Mouse (Mus musculus) CD4-positive, CD25-positive, alpha-beta regulatory T cell, adult 4 months (primary cell): Measurements from ENCODE around the gene Tdrd12. TPM values are rescaled to one million over a fixed set of nuclear protein-coding genes. Genes with fewer than 3 reads are reported as not detected.
A peak's percentile ranks its signal among the peaks of the same experiment; 100 is the strongest.
"Not testable (repeated sequence)": the region's sequence is repeated elsewhere in the genome, so short reads cannot be mapped to it uniquely, and the experiment has no call there.

Experiments
- ATAC-seq: one replicate; pipeline ENCODE4 v1.8.0; 2017
- polyA plus RNA-seq, 2 experiments: library from polyadenylated mRNA; unstranded; fragments of 100-300 nt; shearing (Covaris generic); gene quantifications; one replicate each; pipeline ENCODE4 v1.2.1; 2017

The Tdrd12 gene
- polyA plus RNA-seq, 2 experiments from 2014 or later: not detected

DNA sequence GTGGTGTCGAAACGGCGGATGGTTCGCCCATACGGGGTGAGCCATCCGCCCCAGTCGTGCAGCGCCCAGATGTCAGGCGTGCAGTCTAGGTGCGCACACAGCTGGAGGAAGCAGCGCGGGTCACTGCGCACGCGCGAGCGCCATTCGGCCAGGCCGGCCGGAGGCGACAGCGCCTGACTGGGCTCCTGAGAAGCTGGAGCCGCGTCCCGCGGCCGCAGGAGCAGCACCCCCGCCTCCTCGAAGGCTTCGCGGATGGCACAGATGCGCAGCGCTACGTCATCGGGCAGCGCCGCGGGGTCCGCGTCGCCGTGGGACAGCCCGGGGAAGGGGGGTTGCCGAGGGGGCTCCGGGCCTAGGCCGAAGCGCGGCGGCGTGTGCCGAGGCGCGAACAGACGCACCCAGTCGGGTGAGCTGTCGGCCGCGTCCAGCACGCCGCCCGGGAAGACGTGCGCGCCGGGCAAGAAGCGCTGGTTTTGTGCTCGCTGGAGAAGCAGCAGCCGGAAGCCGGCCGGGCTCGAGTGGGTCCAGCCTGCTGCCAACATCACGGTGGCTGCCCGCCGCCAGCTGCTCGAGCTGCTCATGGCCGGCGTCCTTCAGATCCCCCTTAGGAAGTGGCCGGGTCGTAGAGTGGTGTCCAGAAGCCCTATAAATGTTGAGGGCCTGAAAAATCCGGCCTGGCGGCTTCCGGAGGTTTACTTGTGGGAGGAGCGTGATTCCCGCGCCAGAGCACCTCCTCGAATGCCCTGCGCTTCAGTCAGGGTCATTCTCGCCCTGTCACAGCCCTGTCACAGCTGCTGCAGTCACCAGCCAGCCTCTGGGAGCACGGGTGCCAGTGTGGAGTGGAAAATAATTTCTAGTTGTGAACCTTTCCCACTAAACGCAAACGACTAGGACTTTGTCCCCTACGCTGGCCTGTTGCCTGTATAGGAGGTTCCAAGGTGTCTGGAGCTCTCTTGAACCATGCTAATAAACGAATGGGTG, 18.0 kb upstream of the Tdrd12 start:
- ATAC-seq: peak; percentile 82

DNA sequence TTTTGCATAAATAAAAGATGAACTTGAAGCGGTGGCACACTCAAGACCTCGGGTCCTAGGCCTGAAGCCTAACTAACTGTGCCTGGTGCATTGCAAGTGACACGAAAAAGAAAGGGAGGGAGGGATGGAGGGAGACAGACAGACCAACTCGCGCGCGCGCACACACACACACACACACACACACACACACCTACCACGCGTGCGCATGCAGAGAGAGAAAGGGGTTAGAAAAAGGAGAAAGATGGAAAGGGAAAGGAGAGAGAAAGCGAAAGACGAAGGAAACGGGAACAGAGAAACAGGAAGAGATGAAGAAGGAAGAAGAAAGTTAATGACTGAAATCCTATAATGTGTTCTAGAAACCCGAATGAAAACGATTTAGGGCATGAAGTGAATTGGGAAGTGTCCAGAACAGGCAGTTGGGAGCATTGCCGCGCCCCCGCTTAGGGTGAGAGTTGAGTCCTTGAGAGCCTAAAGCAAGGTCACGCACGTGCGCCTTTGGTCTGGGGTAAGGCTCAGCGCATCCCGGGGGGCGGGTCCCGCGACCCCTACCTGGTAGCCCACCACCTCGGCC, 17.1 kb upstream of the Tdrd12 start:
- peak; percentile 37 for ATAC-seq

DNA sequence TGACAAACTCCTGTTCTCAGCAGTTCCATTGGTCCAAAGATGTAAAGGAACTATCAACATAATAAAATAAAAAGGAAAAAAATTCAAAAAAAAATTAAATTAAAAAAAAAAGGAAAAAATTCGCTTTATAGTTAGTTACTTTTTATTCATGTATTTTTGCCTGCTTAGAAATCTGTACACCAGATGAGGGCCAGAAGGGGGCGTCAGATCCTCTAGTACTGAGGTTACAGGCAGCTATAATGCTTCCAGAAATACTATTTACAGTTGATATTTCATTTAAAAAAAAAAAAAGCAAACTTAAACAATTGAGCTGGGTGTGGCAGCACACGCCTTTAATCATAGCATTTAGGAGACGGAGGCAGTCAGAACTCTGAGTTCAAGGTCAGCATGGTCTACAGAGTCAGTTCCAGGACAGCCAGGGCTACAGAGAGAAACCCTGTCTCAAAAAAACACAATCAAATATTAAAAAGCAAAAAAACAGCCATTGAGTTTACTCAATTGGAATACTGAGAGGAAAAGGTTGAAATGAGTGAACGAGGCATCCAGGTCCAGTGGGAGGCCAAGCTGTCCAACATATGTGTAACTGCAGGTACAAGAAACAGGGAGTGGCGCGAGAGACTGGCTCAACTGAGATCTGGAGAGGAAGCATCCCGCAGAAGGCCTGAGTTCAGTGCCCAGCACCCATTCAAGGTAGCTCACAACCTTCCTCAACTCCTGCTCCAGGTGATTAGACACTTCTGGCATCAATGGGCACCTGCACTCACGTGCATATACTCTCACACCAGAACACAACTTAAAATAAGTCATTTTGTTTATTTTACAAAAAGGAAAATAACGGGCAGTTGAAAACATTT, 16.4 kb upstream of the Tdrd12 start:
- ATAC-seq: no peak

DNA sequence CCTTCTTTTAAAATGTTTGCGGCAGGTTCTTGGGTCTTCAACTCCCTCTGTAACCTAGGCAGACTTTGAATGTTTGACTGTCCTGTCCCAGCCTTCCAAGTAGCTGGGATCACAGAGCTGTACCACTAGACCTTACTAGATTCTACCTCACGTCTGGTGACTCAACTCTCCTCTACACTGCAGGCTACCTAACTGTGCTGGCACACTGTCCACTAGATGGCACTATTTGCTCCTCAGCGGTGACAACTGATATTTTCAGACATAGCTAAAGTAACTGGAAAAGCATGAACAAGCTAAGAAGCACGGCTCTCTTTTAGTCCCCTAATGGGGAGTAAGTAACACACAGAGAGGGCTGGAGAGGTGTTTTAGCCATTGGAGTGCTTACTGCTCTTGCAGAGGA, 8.3 kb upstream of the Tdrd12 start:
- ATAC-seq: peak; percentile 89

DNA sequence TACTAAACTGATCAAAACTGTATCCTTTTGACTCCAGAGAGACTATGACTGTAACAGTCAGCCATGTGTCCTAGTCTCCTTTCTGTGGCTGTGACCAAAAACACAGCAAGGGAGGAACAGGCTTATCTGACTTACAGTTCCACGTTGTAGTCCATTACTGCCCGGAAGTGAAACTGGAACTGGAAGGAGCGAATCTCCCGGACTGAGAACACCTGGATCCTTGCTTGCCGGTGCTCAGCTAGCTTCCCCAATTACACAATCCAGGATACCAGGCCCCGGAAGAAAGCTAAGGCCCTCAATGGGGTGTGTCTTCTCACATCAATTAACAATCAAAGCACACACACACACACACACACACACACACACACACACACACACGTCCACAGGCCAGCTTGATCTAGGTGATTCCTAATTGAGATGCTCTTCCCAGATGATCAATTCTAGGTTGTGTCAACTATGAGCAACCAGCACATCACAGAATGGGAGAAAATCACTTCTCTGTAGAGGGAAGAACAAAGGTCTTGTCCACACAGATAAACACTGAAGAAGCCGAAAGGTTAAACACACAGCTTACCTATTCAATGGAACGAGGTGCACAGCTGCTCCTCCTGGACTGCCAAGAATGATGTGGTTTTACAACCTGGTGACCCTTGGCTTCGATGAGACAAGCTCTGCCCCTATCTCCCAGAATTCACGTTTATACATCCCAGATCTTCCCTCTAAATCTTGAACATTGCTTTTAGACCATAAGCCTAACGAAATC, 1.6 kb downstream of the Tdrd12 start:
- ATAC-seq: no peak

DNA sequence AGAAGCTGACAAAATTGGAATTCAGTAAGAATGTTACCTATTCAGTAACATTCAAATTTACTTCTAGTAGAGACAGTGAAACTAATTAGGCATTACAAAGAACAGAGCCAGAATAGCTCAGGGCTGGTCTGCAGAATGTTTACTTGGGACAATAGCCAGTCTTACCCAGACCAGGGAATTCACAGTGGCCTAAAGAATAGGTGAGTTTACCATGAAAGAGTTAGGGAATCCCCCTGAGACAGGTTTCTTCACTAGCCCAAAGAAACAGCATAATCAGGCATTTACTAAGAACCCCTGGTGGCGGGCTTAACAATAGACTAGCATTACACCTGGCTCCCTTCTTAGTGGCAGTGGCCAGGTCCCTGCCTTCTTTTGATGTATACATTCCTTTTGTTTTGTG, 7.0 kb downstream of the Tdrd12 start:
- ATAC-seq: not testable (repeated sequence)

- no peak for ATAC-seq
These were observed 7.5 kb downstream of the Tdrd12 start for GRCm38 (mm10) chr7:35530026-35530425.

GRCm38 (mm10) chr7:35526795-35527194, 10.8 kb downstream of the Tdrd12 start:
- no peak for ATAC-seq

GRCm38 (mm10) chr7:35501995-35502394, 35.5 kb downstream of the Tdrd12 start:
- no peak for ATAC-seq

GRCm38 (mm10) chr7:35497516-35497915, 40.0 kb downstream of the Tdrd12 start:
- ATAC-seq: no peak

DNA sequence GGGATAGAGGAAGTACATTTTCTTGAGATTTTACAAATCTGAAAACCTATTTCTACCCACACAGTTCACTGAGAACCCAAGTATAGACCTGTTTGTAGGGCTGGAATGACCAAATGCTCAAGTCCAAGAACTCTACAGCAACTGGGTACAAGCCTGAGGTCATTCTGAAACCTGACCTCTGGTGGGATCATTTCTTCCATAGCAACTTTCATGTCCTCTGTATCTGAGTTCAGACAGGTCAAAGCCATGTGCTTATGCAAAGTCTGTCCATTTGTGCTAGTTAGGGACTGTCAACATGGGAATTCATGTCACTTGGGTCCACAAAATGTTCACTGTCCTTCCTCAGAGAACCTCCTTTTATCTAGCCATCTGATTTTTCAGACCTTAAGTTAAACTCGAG, 46.5 kb downstream of the Tdrd12 start:
- no peak for ATAC-seq

GRCm38 (mm10) chr7:35490186-35490585, 47.4 kb downstream of the Tdrd12 start:
- ATAC-seq: no peak

DNA sequence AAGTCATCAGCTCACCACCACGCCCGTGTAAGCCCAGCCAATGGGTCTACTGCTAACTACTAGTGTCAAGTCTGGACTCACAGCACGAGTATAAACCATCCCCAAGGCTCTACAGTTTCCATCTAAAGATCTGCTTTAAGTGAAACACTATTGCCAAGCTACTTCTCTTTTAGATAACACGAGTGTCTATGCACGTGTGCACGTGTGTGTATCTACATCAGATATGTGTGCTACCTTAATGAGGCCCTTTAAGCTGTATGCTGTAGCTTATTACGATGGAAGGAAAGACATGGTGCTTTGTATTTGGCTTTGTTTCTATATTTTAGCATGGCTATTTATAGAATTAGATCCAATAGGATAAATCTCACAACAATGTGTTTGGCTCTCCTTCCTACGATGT, 51.0 kb downstream of the Tdrd12 start:
- no peak for ATAC-seq

GRCm38 (mm10) chr7:35485126-35485525, 52.4 kb downstream of the Tdrd12 start:
- no peak for ATAC-seq

- no peak for ATAC-seq
These were observed 61.1 kb downstream of the Tdrd12 start for GRCm38 (mm10) chr7:35476457-35476856.

DNA sequence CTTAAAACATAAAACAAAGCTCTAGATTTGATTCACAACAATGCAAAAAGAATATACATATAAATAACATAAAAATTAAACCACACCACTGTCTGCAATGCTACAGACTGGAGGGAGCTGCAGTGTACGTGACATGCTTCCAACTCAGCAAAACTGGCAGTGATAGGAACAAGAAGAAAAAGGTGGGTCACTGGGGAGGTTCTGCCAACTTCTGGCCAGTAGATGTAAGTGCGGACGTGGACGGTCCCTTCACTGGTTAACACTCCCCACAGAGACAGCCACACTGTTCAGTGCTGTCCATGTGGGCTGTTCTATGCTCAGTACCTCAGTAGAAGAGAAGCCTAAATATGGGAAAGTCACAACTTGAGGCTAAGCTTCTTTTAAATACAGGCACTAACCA, 66.8 kb downstream of the Tdrd12 start:
- ATAC-seq: no peak

DNA sequence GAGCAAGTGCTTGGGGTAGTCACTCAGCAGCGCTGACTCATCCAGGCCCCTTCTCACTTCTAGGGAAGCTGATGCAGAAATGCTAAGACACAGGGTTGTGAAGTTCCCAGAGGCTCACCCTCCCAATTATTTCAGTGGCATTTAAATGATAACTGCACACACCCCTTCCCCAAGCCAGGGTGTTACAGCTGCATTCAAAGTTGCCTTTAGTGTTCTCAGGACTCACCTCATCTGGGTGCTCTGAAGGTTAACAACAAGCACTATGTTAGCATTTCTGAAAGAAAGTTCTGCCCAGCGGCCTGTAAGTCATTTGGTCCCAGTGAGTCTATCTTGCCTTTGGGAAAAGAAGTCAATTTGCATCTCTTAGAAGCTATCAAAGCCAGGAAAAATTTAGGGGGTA, 69.7 kb downstream of the Tdrd12 start:
- no peak for ATAC-seq

DNA sequence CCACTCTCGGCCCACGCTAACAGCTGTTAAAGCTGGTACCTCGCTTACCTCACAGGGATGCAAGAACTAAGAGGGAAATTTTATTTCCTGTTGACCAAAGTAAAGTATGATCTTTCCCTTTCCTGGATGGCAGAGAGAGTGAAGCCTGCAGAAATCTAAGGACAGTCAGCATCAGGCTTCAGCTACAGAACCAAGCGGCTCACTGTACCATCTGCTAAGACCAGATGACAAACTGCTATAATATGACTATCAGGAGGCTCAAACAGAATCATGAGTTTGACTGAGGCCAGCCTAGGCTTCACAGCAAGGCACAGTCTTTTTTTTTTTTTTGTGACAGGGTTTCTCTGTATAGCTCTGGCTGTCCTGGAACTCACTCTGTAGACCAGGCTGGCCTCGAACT, 72.5 kb downstream of the Tdrd12 start:
- no peak for ATAC-seq

DNA sequence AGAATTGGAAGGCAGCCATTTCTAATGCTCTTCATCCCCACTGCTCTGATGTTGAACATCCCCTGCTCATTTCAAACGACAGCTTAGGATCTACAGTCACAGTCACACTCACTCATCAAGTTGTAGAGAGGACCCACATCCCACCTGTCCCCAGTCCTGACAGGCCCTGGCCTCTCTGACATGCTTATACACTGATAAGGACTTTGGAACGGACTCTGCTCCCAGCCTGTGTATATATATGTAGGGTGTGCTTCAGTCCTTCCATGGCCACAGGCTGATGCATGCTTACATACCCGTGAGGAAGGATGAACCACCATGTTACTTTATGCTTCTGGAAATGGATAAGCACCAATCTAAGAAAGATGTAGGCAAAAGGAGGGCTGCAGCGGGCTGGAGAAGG, 76.6 kb downstream of the Tdrd12 start:
- no peak for ATAC-seq

DNA sequence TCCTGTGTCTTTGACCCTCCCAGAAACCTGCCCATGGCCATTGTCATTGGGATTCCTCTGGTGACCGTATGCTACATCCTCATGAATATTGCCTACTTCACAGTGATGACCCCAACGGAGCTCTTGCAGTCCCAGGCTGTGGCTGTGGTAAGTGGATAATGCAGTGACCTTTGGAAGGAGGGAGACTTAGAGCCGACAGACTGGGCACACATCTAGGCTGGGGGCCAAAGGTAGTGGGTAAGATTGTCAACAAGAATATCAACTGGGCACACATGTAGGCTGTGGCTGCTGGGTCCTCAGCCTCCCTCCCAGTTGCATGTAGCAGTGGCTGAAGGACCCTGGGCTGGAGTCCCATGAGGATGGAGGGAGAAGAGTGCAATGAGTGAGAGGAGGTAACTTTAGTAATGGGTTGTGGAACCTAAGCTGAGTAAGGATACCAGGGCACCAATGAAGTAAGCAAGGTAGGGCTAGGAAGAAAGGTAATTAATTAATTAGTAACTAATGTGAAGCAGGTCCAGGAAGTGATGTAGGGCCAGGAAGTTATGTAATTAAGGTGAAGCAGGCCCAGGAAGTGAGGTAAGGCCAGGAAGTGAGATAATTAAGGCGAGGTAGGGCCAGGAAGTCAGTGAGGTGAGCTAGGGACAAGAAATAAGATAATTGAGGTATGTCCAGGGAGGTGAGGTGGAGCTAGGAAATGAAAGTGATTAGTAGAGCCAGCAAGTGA, 81.3 kb downstream of the Tdrd12 start:
- no peak for ATAC-seq

DNA sequence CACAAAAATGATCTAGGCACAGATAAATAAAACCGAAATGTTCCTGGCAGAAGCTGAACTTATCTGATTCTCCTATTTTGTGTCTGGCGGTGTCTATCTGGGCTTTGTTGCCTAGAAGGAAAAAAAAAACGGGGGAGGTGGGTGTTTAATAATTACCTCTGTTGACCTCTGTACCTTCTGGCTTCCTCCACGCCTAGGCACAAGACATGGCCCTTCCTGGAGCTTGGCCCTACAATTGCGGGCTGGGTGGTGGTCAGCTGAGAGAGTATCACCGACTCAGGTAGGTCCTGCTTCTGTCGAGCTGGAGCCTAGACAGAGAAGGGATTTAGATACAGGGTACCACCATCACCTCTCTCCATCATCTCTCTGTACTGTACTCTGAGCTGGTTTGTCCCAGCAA, 88.7 kb downstream of the Tdrd12 start:
- ATAC-seq: no peak
